Mouse (Mus musculus): Measurements from ENCODE around the gene Pik3r5. TPM values are rescaled to one million over a fixed set of nuclear protein-coding genes. Genes with fewer than 3 reads are reported as not detected.

The Pik3r5 gene
- polyA plus RNA-seq, 1 experiment from 2014 or later, result 0.81 TPM

DNA sequence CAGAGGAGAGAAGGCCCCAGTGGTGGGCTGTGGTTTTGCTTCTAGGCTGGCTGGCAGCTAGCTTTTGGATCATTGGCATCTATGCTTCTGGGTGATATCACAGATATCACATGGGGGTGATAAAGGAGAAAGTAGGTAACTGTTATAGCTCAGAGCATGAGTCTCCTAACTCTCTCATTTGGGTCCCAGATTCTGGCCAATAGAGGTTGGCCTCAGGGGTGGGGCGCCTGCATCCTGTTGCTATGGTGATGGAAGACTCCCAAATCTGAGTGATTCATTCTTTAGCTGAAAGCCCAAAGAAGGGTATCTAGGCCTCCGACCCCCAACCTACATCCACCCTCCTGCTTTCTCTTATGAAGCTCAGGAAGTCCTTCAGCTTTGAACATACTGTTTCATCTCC lies 2.8 kb downstream of the Pik3r5 start:
- WGBS, result 79% methylated on average over 2 of the region's 2 CpGs
- Histone ChIP-seq H3K27me3 (ENCODE audit: control insufficient read depth, insufficient read depth, low read length) (no peaks in the 10 kb centered on the region), H3K4me3 (ENCODE audit: low read depth, low read length) (no peak overlapping the region), H3K27ac (ENCODE audit: low read depth, low read length) (no peak overlapping the region), H3K9ac (ENCODE audit: low read length) (no peak overlapping the region), H3K4me1 (replicated peaks; ENCODE audit: control insufficient read depth, insufficient read depth, low read length) (0 out of 2 replicates have a peak, but pooled peaks cover 7% of the 10 kb centered on the region), H3K9me3 (ENCODE audit: control insufficient read depth, low read length) (no peaks in the 10 kb centered on the region), H3K36me3 (ENCODE audit: control insufficient read depth, insufficient read depth, low read length) (no peaks in the 10 kb centered on the region), H3K4me2 (ENCODE audit: low read depth, low read length, severe bottlenecking) (no peak overlapping the region)
- ATAC-seq (replicated peaks; ENCODE audit: low FRiP score) (no peak), DNase-seq (ENCODE audit: low spot score) (no peak)

DNA sequence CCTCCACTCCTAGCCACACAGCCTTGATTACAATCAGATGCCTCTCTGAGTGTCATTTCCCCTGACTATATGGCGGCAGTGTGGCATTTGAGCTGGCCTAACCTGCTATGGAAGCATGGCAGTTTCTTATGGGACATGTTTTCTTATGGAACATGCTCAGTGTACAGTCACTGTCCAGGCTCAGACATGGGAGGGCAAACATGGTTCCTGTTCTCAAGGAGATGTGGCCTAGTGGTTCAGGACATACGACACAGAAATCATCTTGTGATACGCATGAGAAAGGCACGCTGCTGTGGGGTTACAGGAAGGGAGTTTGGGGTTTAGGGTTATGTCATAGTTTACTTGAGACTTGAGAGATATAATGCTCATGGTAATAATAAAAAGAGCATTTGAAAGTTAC lies 3.7 kb downstream of the Pik3r5 start:
- Histone ChIP-seq H3K4me2 (ENCODE audit: low read depth, low read length, severe bottlenecking) (no peak overlapping the region), H3K4me3 (ENCODE audit: low read depth, low read length) (no peak overlapping the region), H3K36me3 (ENCODE audit: control insufficient read depth, insufficient read depth, low read length) (no peaks in the 10 kb centered on the region), H3K9me3 (ENCODE audit: control insufficient read depth, low read length) (no peaks in the 10 kb centered on the region), H3K27me3 (ENCODE audit: control insufficient read depth, insufficient read depth, low read length) (no peaks in the 10 kb centered on the region), H3K4me1 (replicated peaks; ENCODE audit: control insufficient read depth, insufficient read depth, low read length) (0 out of 2 replicates have a peak, but pooled peaks cover 7% of the 10 kb centered on the region), H3K9ac (ENCODE audit: low read length) (no peak overlapping the region), H3K27ac (ENCODE audit: low read depth, low read length) (no peak overlapping the region)
- 92% methylated on average over 4 of the region's 4 CpGs for WGBS
- no peak for ATAC-seq (replicated peaks; ENCODE audit: low FRiP score)
- no peak for DNase-seq (ENCODE audit: low spot score)

DNA sequence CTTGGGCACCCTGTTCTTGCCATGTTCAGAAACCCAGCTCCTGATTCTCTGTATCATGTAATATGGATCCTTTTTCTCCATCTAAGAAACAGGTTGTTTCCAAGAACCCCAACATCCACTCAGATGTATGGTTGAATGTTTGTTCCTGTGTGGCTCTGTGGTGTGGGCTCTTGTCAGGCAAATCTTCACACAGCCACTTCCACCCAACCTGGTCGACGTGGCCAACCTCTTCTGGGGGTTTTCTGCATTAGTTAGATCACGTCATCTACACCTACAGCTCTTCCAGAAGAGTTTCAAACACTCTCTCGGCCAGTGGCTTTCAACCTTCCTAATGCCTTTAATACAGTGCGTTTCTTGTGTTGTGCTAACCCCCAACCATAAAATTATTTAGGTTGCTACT lies 4.5 kb downstream of the Pik3r5 start:
- H3K4me2 ChIP-seq (ENCODE audit: low read depth, low read length, severe bottlenecking), result no peak overlapping the region
- no peaks in the 10 kb centered on the region for H3K9me3 ChIP-seq (ENCODE audit: control insufficient read depth, low read length)
- ATAC-seq (replicated peaks; ENCODE audit: low FRiP score) (no peak), DNase-seq (ENCODE audit: low spot score) (no peak)
- no peak overlapping the region for H3K9ac ChIP-seq (ENCODE audit: low read length)
- H3K27ac ChIP-seq (ENCODE audit: low read depth, low read length), result no peak overlapping the region
- H3K36me3 ChIP-seq (ENCODE audit: control insufficient read depth, insufficient read depth, low read length), result no peaks in the 10 kb centered on the region
- WGBS, result 83% methylated on average over 5 of the region's 5 CpGs
- no peaks in the 10 kb centered on the region for H3K27me3 ChIP-seq (ENCODE audit: control insufficient read depth, insufficient read depth, low read length)
- 0 out of 2 replicates have a peak, but pooled peaks cover 7% of the 10 kb centered on the region for H3K4me1 ChIP-seq (replicated peaks; ENCODE audit: control insufficient read depth, insufficient read depth, low read length)
- no peak overlapping the region for H3K4me3 ChIP-seq (ENCODE audit: low read depth, low read length)

DNA sequence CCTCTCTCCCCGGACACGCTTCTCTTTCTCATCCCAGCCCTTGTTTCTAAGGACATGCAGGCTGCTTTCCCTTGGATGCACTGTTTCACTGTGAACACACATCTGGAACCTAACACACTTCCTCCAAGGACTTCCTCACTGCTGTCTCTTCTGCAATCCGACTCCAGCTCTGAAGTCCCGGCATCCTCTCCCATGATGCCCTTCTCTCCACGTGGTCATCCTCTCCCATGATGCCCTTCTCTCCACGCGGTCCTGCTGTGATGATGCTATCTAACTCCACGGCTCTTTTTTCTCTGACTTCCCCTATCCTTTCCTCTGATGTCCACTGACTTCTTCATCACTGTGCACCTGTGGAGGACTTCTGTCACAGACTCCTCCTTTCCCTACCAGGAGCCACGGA lies 8.2 kb downstream of the Pik3r5 start:
- Histone ChIP-seq H3K27me3 (ENCODE audit: control insufficient read depth, insufficient read depth, low read length) (no peaks in the 10 kb centered on the region), H3K4me2 (ENCODE audit: low read depth, low read length, severe bottlenecking) (no peak overlapping the region), H3K36me3 (ENCODE audit: control insufficient read depth, insufficient read depth, low read length) (no peaks in the 10 kb centered on the region), H3K4me1 (replicated peaks; ENCODE audit: control insufficient read depth, insufficient read depth, low read length) (no peaks in the 10 kb centered on the region), H3K4me3 (ENCODE audit: low read depth, low read length) (no peak overlapping the region), H3K9ac (ENCODE audit: low read length) (no peak overlapping the region), H3K9me3 (ENCODE audit: control insufficient read depth, low read length) (no peaks in the 10 kb centered on the region), H3K27ac (ENCODE audit: low read depth, low read length) (no peak overlapping the region)
- DNase-seq (ENCODE audit: low spot score) (no peak), ATAC-seq (replicated peaks; ENCODE audit: low FRiP score) (no peak)
- 85% methylated on average over 9 of the region's 9 CpGs for WGBS

DNA sequence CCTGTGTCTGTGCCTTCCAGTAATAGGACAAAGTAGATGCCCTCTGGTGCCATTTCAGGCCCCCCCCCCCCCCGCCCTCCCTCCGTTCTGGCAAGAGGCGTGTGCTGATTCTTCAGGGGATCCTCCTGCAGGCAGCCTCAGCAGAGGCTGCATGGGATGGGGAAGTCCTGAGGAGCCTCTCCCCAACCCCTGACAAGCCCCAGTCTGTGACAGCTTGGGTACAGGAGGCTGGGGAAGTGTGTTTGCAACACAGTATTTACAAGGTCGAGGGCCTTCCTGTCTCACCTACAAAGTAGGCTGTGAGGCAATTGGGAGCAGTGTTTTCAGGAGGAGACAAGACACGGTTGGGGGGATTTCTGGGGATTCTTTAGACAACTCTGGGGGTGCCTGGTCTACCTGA lies 9.0 kb downstream of the Pik3r5 start:
- H3K9me3 ChIP-seq (ENCODE audit: control insufficient read depth, low read length), result no peaks in the 10 kb centered on the region
- H3K4me1 ChIP-seq (replicated peaks; ENCODE audit: control insufficient read depth, insufficient read depth, low read length), result no peaks in the 10 kb centered on the region
- no peak overlapping the region for H3K9ac ChIP-seq (ENCODE audit: low read length)
- no peaks in the 10 kb centered on the region for H3K27me3 ChIP-seq (ENCODE audit: control insufficient read depth, insufficient read depth, low read length)
- no peak for DNase-seq (ENCODE audit: low spot score)
- no peak overlapping the region for H3K4me2 ChIP-seq (ENCODE audit: low read depth, low read length, severe bottlenecking)
- H3K36me3 ChIP-seq (ENCODE audit: control insufficient read depth, insufficient read depth, low read length), result no peaks in the 10 kb centered on the region
- 71% methylated on average over 5 of the region's 5 CpGs for WGBS
- H3K4me3 ChIP-seq (ENCODE audit: low read depth, low read length), result no peak overlapping the region
- no peak for ATAC-seq (replicated peaks; ENCODE audit: low FRiP score)
- H3K27ac ChIP-seq (ENCODE audit: low read depth, low read length), result no peak overlapping the region

DNA sequence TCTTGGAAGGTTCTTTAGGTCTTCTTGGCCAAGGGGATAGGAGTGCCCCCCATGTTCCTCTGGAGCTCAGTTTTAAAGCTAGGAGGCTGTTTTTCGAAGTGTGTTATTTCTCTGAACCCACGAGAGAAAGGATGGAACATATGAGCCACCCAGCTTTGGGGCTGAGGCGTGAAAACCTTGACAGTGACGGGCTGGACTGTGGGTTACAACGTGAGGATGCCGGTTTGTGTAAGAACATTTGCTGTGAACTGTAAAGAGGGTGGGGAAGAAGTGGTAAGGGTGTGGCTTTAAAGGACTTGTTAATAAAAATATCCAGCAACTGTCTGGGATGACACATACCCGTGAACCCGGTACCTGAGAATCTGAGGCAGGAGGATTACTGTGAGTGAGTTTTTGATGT lies 10.4 kb downstream of the Pik3r5 start:
- H3K4me1 ChIP-seq (replicated peaks; ENCODE audit: control insufficient read depth, insufficient read depth, low read length), result no peaks in the 10 kb centered on the region
- no peaks in the 10 kb centered on the region for H3K36me3 ChIP-seq (ENCODE audit: control insufficient read depth, insufficient read depth, low read length)
- no peak for ATAC-seq (replicated peaks; ENCODE audit: low FRiP score)
- WGBS, result 87% methylated on average over 8 of the region's 8 CpGs
- H3K4me3 ChIP-seq (ENCODE audit: low read depth, low read length), result no peak overlapping the region
- no peak overlapping the region for H3K4me2 ChIP-seq (ENCODE audit: low read depth, low read length, severe bottlenecking)
- H3K9ac ChIP-seq (ENCODE audit: low read length), result no peak overlapping the region
- DNase-seq (ENCODE audit: low spot score), result no peak
- H3K27me3 ChIP-seq (ENCODE audit: control insufficient read depth, insufficient read depth, low read length), result no peaks in the 10 kb centered on the region
- no peak overlapping the region for H3K27ac ChIP-seq (ENCODE audit: low read depth, low read length)
- H3K9me3 ChIP-seq (ENCODE audit: control insufficient read depth, low read length), result no peaks in the 10 kb centered on the region

DNA sequence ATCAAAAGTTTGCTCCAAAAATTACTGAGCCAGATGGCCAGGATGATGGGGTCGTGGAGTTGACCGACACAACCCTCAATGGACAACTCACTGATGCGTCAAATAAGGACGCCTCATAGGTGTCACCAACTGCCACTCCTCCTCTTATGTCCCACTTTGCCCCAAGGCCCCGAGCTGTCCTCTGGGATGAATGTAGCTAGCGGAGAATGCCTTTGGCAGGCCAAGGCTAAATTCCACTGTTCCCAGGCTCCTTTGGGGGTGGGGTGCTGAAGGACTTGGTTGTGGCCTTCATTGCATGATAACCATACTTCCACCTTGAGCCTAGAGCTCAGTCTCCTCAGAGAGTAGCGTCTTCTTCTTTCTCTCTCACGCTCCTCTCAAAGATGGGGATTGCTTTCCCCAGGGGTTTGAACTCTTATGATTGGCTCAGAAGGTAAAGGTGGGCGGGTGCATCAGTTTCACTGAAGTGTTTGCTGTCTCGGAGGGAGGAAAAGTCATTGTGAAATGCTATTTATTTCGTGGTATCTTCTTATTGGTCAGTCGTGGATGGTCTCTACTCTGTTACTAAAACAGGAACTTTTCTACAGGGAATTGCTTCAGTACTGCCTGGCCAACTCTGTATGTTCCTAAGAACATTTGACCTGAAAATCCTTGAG lies 11.2 kb downstream of the Pik3r5 start:
- Histone ChIP-seq H3K36me3 (ENCODE audit: control insufficient read depth, insufficient read depth, low read length) (no peaks in the 10 kb centered on the region), H3K27me3 (ENCODE audit: control insufficient read depth, insufficient read depth, low read length) (no peaks in the 10 kb centered on the region), H3K4me1 (replicated peaks; ENCODE audit: control insufficient read depth, insufficient read depth, low read length) (no peaks in the 10 kb centered on the region), H3K4me2 (ENCODE audit: low read depth, low read length, severe bottlenecking) (no peak overlapping the region), H3K9me3 (ENCODE audit: control insufficient read depth, low read length) (no peaks in the 10 kb centered on the region), H3K27ac (ENCODE audit: low read depth, low read length) (no peak overlapping the region), H3K9ac (ENCODE audit: low read length) (no peak overlapping the region), H3K4me3 (ENCODE audit: low read depth, low read length) (no peak overlapping the region)
- 82% methylated on average over 12 of the region's 12 CpGs for whole genome bisulfite sequencing
- DNase-seq (ENCODE audit: low spot score), result no peak
- ATAC-seq (replicated peaks; ENCODE audit: low FRiP score), result no peak

DNA sequence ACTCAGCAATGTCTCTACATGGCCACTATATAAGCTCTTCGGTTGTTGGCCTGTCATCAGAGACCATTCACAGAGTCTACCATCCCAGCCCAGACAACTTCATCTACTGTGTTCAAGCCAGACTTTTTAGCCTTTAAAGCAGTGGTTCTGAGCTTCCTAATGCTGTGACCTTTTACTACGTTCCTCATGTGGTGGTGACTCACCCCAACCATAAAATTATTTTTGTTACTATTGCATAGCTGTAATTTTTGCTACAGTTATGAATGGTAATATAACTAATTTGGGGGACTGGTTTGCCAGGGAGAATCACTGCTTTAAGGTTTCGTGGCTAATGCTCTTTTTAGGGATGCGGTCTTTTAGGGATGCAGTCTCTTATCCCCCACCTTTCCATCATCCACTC lies 14.0 kb downstream of the Pik3r5 start:
- Histone ChIP-seq H3K9ac (ENCODE audit: low read length) (no peak overlapping the region), H3K4me2 (ENCODE audit: low read depth, low read length, severe bottlenecking) (no peak overlapping the region), H3K27ac (ENCODE audit: low read depth, low read length) (no peak overlapping the region), H3K4me3 (ENCODE audit: low read depth, low read length) (no peak overlapping the region), H3K27me3 (ENCODE audit: control insufficient read depth, insufficient read depth, low read length) (no peaks in the 10 kb centered on the region), H3K36me3 (ENCODE audit: control insufficient read depth, insufficient read depth, low read length) (no peaks in the 10 kb centered on the region), H3K9me3 (ENCODE audit: control insufficient read depth, low read length) (no peaks in the 10 kb centered on the region), H3K4me1 (replicated peaks; ENCODE audit: control insufficient read depth, insufficient read depth, low read length) (0 out of 2 replicates have a peak, but pooled peaks cover 1% of the 10 kb centered on the region)
- ATAC-seq (replicated peaks; ENCODE audit: low FRiP score), result no peak
- DNase-seq (ENCODE audit: low spot score), result no peak
- WGBS, result 90% methylated on average over 4 of the region's 4 CpGs

DNA sequence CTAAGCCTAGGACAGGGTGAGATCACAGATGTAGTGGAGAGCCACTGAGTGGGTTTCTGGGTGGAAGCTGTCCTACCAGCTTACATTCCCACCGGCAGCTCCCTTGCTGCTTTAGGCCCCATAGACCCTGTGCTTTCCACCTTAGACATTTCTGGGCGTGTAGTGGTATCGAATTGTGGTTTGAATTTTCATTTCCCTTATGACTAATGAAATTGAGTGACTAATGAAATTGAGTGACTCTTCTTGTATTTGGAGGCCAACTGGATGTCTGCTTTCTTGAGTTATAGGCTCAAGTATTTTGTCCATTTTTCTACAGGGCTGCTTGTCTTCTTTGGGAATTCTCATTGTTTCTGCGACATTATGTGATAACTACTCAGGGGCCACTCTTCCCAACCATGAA lies 14.6 kb downstream of the Pik3r5 start:
- DNase-seq (ENCODE audit: low spot score) (no peak), ATAC-seq (replicated peaks; ENCODE audit: low FRiP score) (no peak)
- Histone ChIP-seq H3K36me3 (ENCODE audit: control insufficient read depth, insufficient read depth, low read length) (no peaks in the 10 kb centered on the region), H3K4me2 (ENCODE audit: low read depth, low read length, severe bottlenecking) (no peak overlapping the region), H3K4me3 (ENCODE audit: low read depth, low read length) (no peak overlapping the region), H3K9ac (ENCODE audit: low read length) (no peak overlapping the region), H3K9me3 (ENCODE audit: control insufficient read depth, low read length) (no peaks in the 10 kb centered on the region), H3K27me3 (ENCODE audit: control insufficient read depth, insufficient read depth, low read length) (no peaks in the 10 kb centered on the region), H3K27ac (ENCODE audit: low read depth, low read length) (no peak overlapping the region), H3K4me1 (replicated peaks; ENCODE audit: control insufficient read depth, insufficient read depth, low read length) (0 out of 2 replicates have a peak, but pooled peaks cover 1% of the 10 kb centered on the region)
- 94% methylated on average over 4 of the region's 4 CpGs for WGBS

Measured in forebrain, embryonic 11.5 days (tissue).